Mouse (Mus musculus) thymus, postnatal 10 days (tissue): ENCODE results near the gene Zc3hc1.
A peak's percentile ranks its signal among the peaks of the same experiment; 100 is the strongest.
"Not testable (repeated sequence)": the region's sequence is repeated elsewhere in the genome, so short reads cannot be mapped to it uniquely, and the experiment has no call there.

Experiments
- DNase-seq, 2 experiments: peaks; one replicate each; pipeline ENCODE4 v3.0.0; 2021; ENCODE audit warnings: low spot score in 2 of 2

Zc3hc1 gene

DNA sequence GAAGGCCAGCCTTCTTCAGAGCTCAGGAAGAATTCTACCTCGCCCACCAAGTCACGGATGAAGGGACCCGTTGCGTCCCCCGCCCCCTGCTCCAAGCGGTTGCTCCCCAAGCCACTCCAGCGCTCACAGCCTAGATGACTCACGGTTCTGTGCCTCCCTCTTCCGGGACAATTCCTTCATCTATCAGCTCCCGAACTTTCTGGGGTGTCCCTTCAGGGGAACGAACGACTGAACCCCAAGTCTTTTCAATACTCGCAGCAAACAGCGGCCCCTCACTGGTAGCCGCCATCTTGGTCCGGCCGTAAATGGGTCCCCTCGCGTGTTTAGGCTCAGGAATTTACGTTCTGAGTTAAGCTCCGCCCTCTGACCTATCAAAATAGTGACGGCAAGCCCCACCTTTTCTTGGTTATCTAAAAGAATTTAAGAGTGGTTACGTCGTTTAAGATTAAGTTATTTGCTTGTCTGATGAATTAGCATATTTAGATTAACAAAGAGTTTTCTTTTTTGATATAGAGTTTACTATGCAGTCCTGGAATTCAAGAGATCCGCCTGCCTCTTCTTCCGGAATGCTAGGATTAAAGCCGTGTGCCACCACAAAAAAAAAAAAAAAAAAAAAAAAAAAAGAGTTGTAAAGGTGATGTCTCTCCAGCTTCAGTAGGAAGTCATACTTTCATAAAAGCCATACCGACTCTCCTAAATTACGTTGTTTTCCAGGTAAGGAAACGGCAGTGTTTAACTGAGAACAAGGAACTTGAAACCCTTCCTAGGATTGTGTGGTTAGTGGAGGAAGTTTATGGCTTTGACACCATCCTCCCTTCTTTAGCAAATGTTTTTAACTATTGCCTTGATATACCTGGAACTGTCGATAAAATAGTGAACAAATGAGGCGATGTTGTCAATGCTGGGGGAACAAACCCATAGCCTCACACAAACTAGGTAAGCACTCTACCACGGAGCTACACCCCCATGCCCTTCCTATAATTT lies at the start of gene Zc3hc1:
Gene Zc3hc1, minus strand, starts transcription at position 315 of the 984 bp plus-strand sequence.
- DNase-seq: peak; percentile 66 to 77

DNA sequence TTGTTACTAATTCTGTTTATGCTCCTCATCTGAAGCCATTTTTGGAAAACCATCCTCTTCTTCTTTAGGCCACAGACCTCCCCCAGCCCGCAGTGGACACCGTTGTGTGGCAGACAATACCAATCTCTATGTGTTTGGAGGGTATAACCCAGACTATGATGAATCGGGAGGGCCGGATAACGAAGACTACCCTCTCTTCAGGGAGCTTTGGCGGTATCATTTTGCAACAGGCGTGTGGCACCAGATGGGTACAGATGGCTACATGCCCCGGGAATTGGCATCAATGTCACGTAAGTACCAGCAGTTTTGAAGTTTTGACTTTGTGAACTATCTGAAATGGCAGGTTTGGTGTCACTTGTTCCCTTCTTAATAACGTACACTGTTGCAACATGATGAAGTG lies 48.7 kb upstream of the Zc3hc1 start:
- no peak for DNase-seq

DNA sequence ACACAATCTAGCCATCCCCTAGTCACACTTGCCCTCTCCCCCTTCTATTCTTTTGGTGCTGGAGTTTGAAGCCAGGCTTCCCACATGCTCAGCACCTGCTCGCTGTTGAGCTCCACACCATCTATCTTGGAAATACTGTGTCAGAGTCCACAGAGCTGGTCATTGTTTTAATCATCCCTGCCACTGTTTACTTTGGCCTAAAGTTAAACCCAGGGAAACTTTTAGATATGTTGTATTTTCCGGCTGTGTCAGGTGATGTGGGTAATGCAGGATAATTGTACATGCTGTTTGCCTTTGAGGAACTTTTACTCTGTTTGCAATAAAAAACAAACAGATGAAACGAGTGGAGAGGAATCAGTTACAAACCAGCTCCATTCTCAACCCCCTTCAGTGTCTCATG lies 46.2 kb upstream of the Zc3hc1 start:
- no peak for DNase-seq

DNA sequence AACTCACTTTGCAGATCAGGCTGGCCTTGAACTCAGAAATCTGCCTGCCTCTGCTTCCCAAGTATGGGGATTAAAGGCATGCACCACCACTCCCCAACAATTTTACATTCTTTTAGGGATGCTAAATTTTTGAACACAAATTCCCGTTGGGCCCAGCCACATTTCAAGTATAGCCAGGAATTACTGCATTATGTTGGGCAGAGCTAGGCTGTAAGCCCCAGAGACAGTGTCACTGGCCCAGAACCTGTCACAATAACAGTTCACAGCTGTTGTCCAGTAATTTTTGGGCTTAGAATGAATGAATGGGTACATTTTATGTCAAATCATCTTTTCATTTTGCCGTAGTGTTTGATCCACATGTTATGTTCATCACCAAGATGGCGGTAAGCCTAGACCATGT lies 45.6 kb upstream of the Zc3hc1 start:
- DNase-seq: no peak

DNA sequence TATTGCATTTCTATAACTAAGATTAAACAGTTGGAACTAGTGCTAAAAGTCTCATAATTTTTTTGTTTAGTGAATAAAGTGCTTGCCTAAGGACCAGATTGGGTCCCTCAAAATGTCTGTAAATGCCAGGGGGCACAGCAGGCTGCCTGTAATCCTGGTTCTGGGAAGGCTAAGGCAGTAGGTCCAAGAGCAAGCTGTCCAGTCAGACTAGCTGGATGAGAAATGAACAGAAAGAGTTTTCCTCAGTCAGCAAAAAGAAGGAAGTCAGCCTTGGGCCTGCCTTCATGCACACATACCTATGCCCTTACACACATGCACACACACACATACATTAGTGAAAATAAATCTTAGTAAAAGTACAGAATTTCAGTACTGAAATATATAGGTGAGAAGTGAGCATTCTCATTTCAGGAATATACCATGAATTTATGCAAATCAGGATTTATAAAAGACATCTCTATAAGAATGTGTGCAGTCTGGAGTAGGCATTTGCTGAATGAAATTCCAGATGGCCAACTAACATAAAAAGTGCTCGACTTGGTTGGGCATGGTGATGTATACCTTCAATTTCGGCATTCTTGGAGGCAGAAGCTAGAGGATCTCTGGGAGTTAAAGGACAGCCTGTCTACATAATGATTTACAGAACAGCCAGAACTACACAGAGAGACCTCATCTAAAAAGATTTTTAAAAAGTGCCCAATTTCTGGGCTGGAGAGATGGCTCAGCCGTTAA lies 41.8 kb upstream of the Zc3hc1 start:
- DNase-seq: no peak

DNA sequence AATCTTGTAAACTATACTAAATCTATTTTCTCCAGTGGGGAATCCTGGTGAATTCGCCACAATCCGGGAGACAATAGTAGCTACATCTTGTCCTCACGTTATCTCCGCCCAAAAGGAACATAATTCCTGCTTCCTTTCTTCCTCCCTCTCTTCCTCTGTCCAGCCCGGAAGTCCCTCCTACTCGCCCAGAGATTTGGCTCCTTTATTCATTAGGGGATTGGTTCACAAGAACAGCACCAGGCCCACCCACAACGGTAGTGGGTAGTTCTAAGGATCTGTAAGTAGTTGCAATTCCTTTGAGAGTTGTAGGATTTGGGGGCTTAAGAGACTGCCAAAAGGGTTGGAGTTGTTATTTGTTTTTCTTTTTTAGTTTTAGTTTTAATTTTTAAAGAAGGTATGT lies 26.0 kb upstream of the Zc3hc1 start:
- no peak for DNase-seq

DNA sequence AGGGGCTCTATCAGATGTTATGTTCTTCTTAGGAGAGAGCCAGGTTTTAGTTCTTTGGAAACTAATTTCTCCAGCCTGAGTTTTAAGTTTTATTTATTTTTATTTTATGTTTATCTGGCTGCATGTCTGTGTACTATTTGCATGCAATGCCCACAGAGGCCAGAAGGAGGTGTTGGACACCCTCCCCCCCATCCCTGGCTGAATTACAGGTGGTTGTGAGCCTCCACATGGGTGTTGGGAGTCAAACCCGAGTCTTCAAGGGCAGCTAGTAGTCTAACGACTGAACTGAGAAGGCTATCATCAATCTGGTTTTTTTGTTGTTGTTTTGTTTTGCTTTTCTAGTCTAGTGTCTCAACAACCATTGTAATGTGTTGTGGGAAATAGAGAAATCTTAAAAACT lies 25.3 kb upstream of the Zc3hc1 start:
- no peak for DNase-seq

DNA sequence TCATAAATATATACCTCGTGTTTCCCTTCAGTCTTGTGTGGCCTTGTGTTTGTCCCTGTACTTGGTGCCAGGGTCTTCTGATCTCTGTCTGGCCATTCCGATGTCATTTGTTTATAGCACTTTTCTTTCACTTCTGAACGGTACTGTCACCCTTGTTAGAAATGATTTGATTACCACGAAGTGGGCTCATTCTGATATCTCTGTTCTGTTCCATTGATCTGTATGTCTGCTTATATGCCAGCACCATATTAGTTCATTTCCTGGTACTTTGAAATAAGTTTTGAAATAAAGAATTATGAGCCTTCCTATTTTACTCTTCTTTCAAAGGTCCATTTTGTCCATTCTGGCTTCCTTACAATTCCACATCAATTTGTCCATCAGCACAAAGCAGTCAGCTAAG lies 20.5 kb upstream of the Zc3hc1 start:
- no peak for DNase-seq

DNA sequence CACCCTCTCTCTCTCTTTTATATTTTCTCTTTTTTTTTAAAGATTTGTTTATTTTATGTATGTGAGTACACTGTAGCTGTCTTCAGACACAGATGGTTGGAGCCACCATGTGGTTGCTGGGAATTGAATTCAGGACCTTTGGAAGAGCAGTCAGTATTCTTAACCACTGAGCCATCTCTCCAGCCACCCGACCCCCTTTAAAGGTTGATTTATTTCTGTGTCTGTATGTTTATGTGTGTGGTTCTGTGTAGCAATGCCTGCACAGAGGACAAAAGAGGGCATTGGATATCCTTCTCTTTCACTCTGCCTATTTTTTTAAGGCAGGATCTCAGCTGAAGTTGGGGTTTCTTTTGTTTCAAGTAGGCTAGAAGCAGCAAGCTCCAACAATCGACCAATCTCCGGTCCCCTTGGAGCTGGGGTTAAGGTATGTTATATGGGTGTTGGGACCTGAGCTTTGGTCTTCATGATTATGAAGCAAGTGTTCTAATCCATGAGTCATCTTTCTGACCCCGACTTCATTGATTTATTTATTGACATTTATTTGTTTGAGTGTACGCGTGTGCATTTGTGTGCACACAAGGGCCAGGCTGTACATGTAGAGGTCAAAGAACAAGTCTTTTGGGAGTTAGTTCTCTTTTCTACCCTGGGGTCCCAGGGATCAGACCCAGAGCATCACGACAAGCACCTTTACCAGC lies 18.7 kb upstream of the Zc3hc1 start:
- DNase-seq: no peak

DNA sequence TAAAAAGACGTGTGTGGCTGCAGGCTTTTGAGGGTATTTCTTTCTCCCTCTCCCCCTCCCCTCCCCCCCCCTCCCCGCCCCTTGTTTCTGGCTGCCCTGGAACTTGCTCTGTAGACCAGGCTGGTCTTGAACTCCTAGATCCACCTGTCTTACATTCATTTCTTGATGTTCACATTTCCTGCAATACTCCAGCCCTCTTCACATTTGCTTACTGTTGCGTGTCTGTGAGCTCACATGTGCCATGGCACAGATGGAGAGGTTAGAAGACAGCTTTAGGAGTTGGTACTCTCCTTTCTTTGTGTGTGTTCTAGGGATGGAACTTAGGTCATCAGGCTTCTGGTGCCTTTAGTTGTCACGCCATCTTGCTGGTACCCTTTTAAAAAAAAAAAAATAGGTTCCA lies 17.4 kb upstream of the Zc3hc1 start:
- DNase-seq: no peak

DNA sequence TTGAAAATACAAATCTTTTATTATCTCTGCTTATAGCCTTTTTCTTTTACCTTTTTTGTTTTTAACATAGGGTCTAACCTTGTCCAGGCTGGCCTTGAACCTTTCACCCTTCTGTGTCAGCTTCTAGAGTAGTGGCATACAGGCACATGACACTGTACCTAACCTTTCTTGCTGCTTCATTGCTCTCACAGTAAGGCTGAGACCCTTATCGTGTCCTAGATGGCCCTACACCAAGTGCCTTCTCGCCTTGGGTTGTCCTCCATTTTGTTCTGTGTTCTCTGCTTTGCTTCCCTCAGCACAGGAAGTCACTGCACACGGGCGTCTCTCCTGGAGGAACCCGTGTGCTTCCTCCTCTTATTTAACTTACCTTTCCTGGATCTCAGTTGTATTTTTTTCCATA lies 13.8 kb upstream of the Zc3hc1 start:
- DNase-seq: no peak

DNA sequence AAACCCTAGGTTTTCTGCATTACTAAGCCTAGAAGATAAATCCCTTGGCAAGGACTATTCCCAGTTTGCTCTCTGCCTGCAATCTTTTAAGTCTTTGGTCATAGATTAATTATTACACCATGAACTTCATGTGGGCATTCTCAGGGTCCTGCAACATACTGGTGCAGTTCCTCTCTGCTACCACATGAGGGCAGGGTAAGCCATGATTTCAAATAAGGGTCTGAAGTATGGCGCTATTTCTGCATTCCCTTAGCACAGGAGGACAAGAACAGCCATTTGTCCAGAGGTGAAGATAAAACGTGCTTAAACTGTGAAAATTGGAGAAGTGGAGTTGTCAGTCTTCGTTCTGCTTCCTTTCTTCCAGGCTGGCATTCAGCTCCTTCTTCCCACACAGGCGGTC lies 12.6 kb upstream of the Zc3hc1 start:
- peak; percentile 39 to 60 for DNase-seq

DNA sequence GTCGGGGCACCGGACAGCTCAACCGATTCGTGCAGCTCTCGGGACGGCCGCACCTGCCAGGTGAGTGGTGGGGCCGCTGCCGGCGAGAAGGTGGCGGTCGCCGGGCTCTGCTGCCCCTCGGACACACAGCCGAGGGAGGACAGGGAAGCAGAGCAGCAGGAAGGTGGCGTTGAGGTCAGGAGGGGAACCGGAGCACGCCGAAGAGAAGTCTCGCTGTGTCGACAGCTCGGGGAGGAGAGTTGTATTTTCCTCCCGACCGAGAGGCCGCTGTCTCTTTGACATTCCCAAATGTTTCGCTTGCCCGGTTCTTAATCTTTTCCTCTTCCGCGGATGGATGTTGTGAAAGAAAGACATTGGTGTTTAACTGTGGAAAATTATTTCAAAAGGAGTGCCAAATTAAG lies 11.3 kb upstream of the Zc3hc1 start:
- no peak for DNase-seq

DNA sequence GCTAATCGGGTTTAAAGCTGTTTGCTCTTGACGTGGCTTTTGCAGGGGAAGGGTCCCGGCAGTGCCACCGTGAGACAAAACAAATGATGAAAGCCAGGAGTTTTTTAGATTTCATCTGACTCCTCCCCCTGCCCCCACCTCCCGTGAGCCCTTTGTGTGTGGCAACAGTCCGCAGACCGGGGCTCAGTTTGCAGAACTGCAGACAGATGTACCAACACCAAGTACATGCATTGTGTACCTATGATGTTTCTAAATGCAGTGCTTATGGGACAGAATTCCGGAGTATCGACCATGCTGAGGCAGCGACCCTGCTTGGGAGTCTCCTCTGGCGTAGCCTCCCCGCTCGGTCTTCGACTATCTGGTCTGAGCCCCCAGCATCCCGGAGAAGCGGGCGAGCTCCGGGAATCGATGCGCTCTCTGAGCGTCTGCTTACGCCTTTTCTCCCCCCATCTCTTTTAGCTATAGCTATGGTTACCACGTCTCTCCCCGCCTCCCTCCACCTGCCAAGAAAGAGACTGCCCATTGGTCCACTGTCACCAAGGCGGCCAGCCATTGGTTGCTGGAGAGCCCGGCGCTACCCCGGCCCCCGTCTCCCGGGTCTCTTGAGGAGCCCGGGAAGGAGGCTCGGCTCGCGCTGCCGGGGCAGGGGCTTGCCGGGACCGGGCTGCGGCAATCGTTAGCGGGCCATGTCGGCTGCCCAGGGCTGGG lies 10.6 kb upstream of the Zc3hc1 start, which contains the start of gene Klhdc10:
Gene Klhdc10, plus strand, starts transcription at position 561 of the 708 bp plus-strand sequence.
- DNase-seq: peak; percentile 99 to 100

DNA sequence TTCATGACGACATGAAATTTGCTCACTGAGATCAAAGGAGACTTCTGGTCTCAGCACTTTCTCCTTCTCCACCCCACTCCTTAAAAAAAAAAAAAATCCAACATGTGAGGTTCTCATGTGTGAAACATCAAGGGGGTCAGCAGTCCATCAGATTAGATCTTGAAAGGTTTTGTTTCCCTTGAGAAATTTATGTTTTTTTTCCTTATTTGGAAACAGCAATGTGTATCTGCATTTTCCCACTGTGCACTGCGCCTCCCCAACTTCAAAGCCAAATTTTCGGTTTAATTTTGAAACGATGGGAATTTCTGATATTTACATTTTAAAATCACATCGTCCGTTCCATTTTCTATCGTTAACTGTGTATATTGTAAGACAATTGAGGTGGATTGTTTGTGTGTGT lies 9.9 kb upstream of the Zc3hc1 start:
- DNase-seq: no peak

DNA sequence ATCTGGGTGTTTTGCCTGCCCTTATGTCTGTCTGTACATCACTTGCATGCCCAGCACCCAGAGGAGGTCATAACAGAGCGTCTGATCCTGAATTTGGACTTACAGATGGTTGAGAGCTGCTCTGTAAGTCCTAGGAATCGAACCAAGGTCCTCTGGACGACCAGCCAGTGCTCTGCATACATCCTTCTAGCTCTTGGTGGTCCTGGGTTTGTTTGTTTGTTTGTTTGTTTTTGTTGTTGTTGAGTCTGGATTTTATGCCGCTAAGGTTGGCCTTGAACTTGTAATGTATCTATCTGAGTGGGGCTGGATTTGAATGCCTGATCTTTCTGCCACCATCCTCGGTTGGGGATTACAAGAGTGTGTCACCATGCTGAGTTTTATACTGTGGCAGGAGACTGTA lies 9.3 kb upstream of the Zc3hc1 start:
- DNase-seq: no peak

DNA sequence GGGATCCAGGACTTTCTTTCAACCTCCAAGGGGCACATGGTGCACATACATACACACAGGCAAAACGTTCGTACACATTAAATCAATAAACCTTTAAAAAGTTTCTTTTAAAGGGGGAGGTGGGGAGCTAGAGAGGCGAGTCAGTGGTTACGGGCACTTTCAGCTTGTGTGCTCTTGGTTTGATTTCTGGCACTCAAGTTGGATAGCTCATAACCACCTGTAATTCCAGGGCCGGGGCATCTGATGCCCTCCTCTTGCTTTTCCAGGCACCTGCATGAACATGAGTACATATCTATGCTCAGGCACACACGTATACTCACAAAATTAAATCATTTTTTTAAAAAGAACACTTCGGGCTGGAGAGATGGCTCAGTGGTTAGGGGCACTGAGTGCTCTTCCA lies 1.2 kb upstream of the Zc3hc1 start:
- no peak for DNase-seq

DNA sequence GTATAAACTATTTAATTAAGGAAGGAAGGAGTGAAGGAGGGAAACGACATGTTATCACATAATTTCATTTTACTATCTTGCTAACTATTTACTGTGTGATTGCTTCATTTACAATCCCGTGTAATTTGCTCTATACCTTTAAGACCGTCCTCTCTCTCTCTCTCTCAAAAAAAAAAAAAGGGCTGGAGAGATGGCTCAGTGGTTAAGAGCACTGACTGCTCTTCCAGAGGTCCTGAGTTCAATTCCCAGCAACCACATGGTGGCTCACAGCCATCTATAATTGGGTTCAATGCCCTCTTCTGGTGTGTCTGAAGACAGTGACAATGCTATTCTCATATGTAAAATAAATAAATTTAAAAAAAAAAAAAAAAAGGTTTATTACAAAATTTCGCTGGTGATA lies 557 bp downstream of the Zc3hc1 start:
- not testable (repeated sequence) for DNase-seq

DNA sequence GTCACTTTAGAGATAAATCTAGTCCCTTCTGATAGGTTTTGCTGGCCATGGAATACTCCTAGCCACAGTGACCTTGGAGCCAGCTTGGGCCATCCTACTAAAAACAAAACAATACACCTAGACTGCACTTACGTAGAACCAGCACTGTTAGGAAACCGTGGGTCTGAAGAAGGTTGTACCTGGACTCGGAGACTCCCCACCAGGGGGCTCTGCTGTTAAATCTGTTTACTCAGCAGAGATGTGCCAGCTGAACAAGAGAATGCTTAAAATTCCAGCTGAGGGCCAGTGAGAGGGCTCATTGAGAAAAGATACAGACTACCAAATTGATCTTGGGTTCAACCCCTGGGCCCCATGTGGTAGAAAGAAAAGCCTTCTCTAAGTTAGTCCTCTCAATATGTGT lies 9.7 kb downstream of the Zc3hc1 start:
- peak in 1 of 2 experiments; percentile 43 for DNase-seq

DNA sequence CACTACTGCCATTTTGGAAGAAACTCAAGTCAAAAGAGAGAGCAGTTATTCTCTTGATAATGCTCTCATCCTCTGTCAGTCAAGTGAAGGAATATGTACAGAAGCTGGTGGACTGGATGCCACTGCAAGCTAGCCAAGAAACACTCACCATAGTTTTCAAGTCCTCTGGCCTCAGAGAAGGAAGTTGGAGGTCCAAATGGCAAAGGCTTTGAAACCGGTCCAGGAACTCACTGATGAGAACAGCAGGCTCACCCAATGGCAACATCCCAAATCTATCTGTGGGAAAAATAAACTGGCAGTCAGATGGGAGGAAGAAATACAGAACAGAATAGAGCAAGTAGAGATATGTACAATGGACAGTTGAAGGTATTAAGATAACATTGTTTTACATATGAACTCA lies 15.0 kb downstream of the Zc3hc1 start:
- DNase-seq: no peak

DNA sequence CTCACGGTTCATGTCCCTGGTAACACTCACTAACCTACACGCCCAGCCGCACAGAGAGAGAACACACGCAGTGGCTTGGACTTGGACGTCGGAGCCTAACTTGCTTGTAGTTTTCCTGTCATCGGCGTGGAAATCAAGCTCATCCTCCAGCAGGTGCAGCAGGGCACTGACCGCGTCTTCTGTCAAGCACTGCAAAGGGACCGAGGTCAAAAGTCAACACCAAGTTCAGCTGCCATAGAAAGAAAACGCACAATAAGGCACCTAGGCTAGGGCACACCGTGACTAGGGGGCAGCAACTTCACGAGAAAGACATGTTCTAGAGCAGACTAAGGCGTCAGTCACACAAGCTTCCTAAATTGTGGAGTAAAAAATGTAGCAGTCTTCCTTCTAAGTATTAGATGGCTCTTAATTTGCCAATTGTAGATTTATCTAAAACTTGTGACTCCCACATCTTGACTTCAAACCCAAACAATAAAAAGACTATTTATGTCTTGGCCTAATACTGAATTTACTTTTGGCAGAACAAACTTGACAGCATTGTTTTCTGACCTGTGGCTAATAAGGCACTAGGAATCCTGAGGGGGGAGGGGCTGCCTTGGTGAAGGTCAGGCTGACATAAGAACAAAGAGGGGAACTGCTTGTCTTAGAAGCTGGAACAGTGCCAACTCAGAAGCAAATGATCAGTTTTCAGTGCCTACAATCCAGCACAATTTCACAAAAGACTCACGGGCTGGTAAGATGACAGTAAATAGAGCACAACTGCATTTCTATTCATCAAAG lies 15.9 kb downstream of the Zc3hc1 start:
- DNase-seq: no peak
